Mouse (Mus musculus) common myeloid progenitor, adult 5-6 weeks (primary cell): Measurements from ENCODE around the gene Fbln1. TPM values are rescaled to one million over a fixed set of nuclear protein-coding genes. Genes with fewer than 3 reads are reported as not detected.
"Not testable (repeated sequence)": the region's sequence is repeated elsewhere in the genome, so short reads cannot be mapped to it uniquely, and the experiment has no call there.

Source experiments
- ATAC-seq: replicated peaks from 2 replicates; pipeline ENCODE4 v1.8.0; 2016; ENCODE audit warnings: low read depth, mild to moderate bottlenecking, moderate TSS enrichment, inconsistent platforms; ENCODE audit not compliant: poor library complexity, severe bottlenecking
- total RNA-seq: library from RNA; stranded (forward); fragments of 200-1000, 187-1606 nt; gene quantifications from 2 replicates; pipeline ENCODE4 v1.2.3, GENCODE M21; 2017

Fbln1 gene
- total RNA-seq, 1 experiment from 2014 or later = 0.14 TPM

- peak; percentile 45; the same call in 1 of the 2 replicates for ATAC-seq
These were observed 122.7 kb downstream of the Fbln1 start for GRCm38 (mm10) chr15:85328455-85328854.

DNA sequence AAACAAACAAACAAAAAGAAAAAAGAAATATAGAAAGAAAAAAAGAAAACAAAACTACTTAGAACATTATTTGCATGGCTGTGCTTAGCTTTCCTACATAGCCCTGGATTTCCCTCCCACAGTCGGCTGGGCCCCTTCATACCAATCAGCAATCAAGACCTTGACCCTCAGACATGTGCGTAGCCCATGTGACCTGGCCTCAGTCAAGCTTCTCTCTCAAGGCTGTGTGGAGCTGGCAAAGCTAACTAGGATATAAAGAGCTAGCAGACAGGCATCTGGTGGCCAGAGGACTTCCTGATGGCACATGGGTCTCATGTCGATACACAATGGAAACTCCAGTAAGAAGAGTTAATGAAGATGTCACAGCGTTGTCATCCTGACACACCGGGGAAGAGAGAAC lies 123.3 kb downstream of the Fbln1 start:
- no peak for ATAC-seq

DNA sequence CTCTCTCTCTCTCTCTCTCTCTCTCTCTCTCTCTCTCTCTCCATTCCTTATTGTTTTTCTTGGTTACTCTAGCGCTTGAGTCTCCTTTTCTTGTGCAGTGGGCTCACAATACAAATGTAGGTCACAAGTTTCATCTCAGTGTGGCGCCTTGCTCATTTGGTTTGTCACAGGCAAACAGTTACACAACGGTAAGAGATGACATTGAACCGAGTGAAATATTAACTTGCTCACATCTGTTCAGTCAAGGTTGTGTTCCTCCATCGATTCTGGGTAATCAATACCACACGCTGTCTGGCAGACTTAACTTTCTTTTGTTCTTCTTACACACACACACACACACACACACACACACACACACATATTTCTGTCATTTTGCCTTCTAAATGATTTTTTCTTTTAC lies 124.3 kb downstream of the Fbln1 start:
- ATAC-seq = no peak

GRCm38 (mm10) chr15:85333511-85333910 lies 127.8 kb downstream of the Fbln1 start:
- not testable (repeated sequence) for ATAC-seq

GRCm38 (mm10) chr15:85334234-85334633 lies 128.5 kb downstream of the Fbln1 start:
- no peak for ATAC-seq

- no peak for ATAC-seq
These were observed 130.0 kb downstream of the Fbln1 start, which contains the start of gene Atxn10 for GRCm38 (mm10) chr15:85335671-85336300. TSS of gene Atxn10 (plus strand) at chr15:85336245.

Other genes starting within 250 kb of the Fbln1 start
- gene 5031439G07Rik, start 217.4 kb upstream of the Fbln1 start, total RNA-seq = 8.3 and 13.3 TPM in 2 replicates
- not detected in 2 replicates for gene Upk3a, start 188.8 kb upstream of the Fbln1 start, total RNA-seq
- gene Fam118a, start 177.0 kb upstream of the Fbln1 start, total RNA-seq = 6.5 and 9.0 TPM in 2 replicates
- 0.82 TPM in 1 of 2 replicates, not detected in the other for gene Smc1b, start 74.0 kb upstream of the Fbln1 start, total RNA-seq
- not detected in 2 replicates for gene Ribc2, start 73.9 kb upstream of the Fbln1 start, total RNA-seq
- gene Atxn10, start 130.3 kb downstream of the Fbln1 start, total RNA-seq = 88.5 and 88.7 TPM in 2 replicates